Mouse (Mus musculus) frontal cortex, postnatal 36 days (tissue): ENCODE results near the gene Gm4894.

Experiments used
- DNase-seq, 2 experiments: peaks; one replicate each; pipeline ENCODE4 v3.0.0; 2022; ENCODE audit warnings: low spot score in 2 of 2

Gene Gm4894

DNA sequence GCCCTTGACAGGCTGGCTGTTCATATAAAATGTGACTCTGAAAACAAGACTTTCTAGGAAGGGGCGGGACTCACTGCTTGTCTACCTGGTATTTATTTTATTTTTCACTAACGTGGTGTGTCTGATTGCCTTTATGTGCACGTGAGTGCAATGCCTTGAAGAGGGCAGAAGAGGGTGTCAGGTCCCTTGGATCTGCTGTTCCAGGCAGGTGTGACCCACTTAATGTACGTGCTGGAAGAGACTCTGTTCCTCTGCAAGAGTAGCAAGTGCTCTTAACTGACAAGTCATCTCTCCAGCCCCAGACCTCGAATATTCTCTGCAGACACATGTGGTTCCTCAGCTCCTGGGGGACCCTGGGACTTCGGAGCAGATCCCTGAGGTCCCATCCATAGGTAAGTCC is at the start of gene Gm4894:
Gene Gm4894, plus strand, starts transcription at position 301 of the 400 bp plus-strand sequence.
- no peak for DNase-seq

DNA sequence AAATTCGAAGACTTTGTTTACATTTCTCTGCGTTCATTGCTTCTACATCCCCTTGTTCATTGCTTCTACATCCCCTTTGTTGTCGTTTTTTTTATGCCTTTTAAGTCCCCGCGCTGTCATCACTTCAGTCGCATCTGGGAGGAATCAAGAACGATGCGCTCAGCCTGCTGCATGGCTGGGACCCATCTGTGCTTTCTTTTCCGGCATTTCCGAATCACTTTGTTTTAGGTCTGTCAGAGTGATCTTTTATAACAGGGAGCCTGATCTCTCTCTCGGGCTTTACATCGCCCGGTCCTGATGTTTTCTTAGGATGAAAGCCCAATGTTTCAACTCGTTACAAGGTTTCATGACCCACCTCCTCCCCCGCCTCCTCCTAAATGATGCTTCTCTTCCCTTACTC is 44.0 kb upstream of the Gm4894 start:
- DNase-seq, result no peak

DNA sequence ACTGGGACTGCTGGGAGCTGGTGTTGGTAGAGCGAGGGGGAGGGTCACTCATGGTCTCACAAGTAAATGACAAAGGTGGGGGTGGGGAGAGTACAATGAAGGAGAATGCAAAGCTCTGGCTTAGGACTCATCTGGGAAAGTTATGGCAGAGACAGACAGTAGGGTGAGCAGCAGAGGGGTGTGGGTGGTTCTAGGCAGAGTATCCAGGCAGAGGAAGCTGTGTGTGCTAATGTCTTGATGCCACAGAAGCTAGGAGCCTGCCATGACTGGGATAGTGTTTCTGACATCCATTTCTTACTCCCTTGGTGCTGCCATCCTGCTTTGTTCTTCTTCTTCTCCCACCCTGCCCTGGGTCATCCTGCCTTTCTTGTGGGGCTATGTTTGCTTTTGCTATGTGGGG is 38.8 kb upstream of the Gm4894 start:
- DNase-seq, result no peak

DNA sequence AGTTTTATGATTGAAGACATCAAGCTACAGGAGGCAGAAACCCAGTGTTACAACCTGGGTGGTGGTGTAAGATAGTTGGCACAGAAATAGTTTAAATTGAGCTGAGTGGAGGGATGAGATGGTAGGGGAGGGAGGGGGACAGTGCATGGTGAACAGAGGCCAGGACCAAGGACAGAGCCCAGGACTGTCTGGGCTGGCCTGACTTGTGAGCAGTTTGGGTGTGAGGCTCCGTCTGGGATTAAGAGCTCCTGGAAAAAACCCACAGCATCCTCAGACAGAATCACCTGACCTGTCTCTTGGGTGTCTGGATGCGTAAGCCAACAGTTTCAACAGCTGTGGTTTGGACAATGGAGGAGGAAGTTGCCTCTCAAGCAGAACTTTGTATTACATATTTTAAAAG is 35.6 kb upstream of the Gm4894 start:
- DNase-seq, result no peak

DNA sequence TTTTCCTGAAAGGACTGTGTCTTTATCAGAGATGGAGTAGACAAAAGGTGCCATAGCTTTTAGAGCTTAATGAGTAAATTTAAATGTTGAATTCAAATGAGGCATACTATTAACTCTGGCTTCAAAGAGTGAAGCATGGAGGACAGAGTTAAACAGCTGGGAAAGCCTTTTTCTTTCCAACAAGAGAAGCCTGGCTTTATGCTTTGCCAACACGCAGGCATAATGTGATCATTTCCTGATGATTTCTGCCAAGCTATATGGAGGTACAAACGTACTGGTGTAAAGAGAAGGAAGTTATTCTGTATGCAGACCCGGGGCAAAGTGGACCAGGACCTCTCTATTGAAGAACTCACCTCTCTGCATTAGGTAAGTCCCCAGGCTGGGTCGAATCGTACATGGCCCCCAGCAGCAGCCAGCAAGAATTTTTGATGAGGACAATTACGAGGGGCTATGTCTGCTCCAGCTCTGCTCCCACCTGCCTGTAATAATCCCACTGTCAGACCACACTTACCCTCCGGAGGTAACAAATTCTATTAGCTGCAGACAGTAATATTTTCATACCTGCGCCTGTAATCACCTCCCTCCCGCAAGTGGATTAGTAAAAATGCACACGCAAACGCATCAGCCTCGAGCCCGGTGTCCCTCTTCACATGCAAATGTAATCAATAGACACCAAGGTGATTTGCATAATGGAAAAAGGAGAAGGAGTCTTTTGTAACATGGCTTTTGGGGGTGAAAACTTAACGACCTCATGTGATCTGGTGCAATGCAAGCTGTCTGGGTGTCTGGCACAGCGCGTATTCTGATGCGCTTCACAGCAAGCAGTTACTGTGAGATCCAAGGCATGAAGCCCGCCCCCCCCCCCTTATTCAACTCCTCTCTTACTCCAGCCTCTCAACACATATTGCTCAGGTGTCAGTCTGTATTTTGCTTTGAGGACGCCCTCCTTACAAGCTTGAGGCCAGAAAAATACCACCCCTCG is 32.4 kb upstream of the Gm4894 start:
- no peak for DNase-seq

DNA sequence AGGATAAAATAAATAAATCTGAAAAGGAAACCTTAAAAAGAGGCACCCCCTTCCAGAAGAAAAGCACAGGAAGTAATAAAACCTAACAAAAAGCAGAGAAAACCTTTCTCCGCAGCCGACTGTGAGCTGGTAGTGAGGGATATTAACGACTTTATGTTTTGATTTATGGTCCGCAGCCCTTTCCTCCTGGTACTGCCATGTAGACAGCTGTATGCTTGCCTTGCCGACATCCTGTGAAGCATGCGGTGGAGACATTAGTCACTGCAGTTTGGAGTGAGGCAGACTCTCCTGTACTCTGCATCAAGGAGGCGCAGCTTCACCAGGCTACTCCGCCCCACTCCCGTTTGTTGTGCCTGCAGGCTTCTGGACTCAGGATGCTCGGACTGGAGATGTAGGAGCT is 25.8 kb upstream of the Gm4894 start:
- DNase-seq, result no peak

DNA sequence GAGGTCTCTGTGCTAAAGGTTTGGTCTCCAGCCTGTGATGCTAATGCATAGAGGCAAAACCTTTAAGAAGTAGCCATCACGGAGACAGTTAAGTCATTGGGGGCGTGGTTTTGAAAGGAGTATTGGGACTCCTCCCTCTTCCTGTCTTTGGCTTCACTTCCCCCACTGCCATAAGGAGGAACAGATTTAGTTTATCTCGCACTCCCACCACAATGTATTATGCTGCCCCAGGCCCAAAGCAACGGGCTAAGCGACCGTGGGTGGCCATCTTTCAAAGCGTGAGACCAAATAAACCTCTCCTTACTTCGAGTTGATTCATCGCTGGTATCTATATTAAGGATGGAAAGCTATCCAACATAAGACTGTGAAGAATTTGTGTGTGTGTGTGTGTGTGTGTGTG is 22.9 kb upstream of the Gm4894 start:
- peak; percentile 37 to 40 for DNase-seq

DNA sequence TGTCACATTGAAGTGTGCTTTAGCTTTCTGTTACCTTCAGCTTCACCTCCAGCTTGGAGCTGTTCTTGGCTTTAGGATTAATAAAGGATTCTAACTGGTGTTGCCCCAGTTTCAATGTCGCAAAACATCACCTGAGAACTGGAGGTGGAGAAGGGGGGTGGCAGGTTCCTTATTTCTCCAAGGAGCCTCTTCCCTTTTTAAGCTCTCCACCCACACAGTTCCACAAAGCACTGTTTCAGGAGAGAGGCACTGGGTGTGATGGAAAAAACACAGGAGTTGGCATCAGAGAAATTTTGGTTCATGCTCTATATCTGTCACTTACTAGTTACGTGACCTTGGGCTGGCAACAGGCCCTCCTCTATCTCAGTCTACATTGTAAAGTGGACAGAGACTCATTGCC is 21.3 kb upstream of the Gm4894 start:
- peak in 1 of 2 experiments; percentile 43 for DNase-seq

DNA sequence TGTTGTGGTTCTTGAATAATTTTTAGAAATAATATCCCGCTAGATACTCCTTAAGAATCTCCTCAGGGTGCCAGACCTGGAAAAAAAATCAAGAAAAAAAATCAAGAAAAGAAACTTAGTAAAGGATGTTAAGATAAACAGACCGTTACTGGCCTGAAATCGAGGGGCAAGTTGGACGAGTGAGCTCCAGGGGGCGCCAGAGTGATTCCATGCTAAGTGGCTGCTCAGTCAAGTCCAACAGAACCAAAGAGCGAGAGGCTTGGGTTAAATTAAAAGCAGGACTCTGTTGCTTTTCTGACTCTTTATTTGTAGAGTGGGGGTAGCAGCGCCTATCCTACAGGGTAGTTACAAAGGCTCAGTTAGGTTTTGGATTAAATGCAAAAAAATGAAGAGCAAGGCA is 3.5 kb upstream of the Gm4894 start:
- DNase-seq, result peak; percentile 72 to 74

DNA sequence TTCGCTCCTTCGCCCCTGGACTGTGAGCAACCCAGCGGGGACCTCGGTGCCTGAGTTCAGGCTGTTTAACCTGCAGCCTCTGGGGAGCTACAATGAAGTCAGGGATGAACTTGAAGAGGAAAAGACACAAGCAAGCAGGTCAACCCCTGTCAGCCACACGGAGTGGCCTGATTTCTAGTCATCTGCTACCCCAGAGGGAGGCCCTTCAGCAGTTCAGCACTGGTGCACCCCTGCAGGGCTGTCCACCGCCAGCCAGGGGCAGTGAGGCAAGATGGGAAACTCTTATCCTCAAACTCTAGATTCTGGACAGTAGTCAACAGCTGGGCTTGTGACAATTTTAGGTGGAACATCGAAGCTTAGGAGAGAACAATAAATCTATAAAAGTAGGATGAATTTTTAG is 18.6 kb downstream of the Gm4894 start:
- DNase-seq, result no peak

DNA sequence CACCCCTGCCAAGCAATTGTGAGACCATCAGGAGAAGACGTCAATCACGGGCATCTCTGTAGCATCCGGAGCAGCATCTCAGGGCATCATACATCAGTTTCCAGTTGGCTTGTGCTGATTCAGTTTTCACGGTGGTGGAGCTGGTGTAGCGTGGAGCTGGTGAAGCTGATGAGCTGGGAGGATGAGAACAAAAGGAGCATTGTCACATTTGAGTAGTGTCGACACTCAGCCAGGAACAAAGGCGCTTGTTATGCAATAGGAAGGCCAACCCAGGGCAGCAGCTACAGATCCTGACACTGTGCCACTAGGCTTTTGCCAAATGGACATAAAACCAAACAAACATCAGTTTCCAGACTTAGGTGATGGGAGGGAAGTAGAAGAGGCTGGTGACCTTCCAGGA is 23.2 kb downstream of the Gm4894 start:
- DNase-seq, result peak in 1 of 2 experiments; percentile 6

DNA sequence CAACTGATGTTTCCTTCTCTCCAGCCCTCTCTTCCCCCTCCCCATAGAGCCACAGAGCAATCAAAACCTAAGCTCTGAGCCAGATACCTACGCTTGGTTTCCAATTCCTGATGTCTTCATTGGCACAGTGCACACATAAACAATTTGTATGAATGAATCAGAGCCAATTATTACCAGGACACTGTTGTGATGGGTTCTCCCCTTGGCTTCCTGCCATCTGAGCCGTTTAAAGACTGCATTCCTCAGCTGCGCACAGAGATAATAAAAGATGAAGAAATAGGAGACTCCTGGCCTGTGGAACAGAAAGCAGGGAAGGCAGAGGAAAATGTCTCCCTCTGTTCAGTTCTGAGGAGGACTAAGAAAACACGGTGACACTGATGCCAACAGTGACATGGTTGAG is 25.6 kb downstream of the Gm4894 start:
- peak in 1 of 2 experiments; percentile 5 for DNase-seq

DNA sequence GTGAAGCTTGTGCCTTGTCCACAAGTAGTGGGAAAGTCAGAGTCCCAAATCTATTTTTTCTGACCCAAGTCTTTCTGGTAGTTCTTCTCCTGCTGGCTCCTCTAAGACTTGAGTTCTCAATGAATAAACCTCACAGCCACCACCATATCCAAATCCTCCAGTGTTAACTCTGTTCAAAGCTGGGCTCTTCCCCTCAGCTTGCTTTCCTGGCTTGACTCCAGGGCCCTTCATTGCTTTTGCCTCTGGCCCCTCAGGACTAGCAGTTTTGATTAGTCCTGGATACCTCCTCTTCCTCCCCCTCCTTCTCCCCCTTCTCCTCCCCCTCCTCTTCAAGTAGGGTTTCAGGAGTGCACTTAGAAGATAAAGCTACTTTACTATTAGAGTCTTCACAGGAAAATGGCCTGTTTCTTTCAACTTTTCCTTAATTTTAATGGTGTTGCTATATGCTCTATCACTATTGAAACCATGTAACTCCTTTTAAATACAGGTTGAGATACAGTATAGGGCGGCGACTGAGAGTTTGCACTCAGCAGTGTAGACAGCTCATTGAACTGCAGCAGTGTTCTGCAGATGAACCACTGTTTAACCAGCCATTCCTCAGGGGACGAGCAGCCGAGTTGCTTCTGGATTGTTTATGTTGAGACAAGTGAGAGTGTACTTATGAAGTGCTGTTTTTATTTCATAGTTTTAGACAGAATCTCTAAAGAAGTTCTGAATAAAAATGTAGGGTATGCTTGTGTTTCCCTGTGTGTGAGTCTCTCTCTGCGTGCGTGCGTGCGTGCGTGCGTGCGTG is 26.4 kb downstream of the Gm4894 start:
- no peak for DNase-seq

DNA sequence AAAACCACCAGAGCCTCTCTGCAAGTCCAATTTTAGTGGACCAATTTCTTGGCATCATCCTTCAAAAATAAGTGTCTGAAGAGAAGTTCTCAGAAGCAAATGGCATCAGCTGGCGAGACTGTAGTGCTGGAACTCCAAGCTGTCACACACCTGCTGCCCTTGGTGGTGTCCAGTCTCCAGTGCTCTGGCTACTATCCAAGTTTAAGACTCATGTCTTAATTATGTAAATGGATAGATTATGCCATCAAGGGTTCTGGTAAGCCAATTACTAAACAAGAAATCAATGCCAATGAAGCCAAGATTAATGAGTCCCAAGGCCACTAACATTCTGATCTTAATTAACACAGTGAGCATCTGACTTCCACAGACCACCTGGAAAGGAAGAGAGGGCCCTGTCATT is 44.8 kb downstream of the Gm4894 start:
- no peak for DNase-seq

DNA sequence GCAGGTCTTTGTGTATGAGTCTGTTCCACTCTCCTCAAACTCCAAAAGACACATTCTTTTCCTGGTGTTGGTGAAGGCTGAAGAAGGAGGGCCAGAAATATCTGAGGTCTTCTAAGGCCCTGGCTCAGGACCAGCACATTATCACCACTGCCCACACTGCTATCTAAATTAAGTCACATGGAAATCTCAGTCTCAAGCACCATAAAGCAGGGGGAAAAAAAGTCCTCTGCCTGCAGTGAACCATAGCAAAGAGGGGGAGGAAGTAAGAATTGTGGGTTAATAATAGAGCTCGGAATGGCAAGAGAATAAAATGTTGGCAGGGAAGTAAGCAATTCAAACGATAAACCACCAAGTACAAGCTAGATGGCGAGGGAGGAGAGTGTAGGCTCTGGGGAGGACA is 57.2 kb downstream of the Gm4894 start:
- peak; percentile 18 to 44 for DNase-seq

DNA sequence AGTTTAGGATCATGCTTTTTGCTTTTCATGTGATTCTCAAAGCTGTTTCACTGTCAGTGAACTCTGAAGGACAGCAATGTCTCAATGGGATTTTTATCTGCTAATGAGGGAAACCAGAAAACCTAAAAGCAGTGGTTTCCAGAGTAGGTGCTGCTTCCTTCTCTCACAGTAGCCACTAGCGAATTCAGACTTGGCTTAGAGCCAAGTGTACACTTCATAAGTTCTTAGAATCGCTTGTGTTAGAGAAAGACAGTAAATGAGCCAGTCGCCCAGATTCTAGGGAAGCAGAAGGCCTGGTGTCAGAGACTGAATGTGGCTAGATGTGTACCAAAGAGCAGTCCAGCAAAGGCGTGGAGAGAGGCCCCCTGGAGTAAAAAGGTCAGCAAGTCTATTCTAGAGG is 60.5 kb downstream of the Gm4894 start:
- no peak for DNase-seq

DNA sequence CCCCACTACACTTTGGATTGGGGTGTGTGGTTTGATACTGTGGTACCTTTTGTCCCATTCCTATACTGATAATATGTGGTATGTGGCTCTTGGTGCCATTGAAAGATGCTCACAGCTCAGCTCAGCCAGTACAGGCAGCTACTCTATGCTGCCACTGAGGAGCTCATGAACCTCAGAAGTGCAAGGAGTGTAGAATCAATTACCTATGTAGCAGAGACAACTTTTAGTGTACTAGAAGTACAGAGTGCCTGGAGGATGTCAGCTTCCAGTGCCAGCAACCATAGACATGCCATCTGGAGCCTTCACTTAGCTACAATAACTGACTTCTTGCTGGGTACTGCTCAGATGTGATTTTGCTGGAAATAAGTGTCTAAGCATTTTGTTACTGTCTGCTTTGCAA is 68.3 kb downstream of the Gm4894 start:
- no peak for DNase-seq
